Mouse (Mus musculus) heart, postnatal 4 days (tissue): ENCODE measurements around the gene Ubr2. TPM values are rescaled to one million over a fixed set of nuclear protein-coding genes. Genes with fewer than 3 reads are reported as not detected.

Source experiments
- DNase-seq: peaks from one replicate; pipeline ENCODE4 v3.0.0; 2021
- total RNA-seq, 2 experiments: library from RNA; stranded (reverse); gene quantifications; 2 replicates each; pipeline ENCODE4 v1.2.3; 2021

The Ubr2 gene
- 10 to 100 TPM; 44.9 to 49.5 TPM for total RNA-seq

DNA sequence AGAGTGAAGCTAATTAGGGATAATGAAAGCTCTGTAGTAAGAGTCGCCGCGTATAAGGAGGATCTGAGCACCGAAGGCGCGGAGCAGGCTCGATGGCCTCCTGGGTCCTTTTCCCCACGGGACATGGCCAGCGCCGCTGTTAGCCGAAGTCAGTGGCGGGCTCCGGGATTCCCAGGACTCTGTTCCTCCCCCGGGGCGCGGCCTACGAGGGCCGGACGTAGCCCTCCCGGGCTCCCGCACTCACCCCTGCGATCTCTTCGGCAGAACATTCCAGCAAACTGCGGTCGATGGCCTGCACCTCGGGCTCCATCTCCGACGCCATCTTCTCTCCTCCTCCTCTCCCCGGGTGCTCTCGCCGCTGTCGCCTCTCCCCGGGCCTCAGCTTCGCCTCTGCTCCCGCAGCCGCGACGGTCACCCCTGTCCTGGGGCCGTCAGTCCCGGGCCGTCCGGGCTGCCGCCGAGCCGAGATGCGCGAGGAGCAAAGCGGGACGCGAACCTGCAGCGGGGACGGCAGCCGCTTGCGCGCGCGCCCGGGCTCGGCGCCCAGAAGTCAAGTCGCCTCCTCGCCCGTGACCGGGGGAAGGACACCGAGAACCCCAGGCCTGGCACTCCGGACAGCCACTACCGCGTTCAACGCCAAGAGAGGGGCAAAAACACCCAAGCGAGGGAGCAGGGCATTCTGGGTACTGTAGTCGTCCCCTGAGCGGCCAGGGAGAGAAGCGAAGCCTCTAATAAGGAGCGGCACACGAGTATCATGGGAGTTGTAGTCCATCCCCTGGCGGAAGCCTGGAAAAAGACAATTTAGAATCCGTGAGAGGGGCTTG is at the start of gene Ubr2:
TSS of gene Ubr2 (minus strand) at position 659 of the 824 bp plus-strand sequence.
- DNase-seq = peak; percentile 92

DNA sequence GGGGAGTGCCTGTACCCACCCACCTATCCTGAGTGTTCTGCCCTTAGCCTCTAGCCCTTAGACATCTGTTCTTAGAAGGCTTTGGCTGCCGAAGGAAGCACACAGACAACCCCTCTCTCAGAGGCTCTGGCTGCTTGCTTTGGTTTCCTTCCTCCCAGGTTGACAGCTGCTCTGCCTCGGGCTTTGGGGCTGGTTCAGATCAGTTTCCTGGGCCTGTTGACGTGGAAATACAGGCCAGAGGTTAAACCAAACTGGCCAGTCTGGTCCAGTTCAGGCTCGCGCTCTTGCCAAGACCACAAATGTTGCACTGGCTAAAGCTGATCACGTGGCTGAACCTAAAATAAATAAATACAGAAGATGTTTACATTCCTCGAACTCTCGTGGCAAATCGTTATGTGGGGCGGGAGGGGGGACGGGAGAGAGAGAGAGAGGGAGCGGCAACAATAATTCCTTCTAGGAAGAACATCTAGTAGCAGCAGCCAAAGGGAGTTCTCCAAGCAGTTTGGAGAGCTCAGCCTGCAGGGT is 49.5 kb upstream of the Ubr2 start:
- peak; percentile 39 for DNase-seq

DNA sequence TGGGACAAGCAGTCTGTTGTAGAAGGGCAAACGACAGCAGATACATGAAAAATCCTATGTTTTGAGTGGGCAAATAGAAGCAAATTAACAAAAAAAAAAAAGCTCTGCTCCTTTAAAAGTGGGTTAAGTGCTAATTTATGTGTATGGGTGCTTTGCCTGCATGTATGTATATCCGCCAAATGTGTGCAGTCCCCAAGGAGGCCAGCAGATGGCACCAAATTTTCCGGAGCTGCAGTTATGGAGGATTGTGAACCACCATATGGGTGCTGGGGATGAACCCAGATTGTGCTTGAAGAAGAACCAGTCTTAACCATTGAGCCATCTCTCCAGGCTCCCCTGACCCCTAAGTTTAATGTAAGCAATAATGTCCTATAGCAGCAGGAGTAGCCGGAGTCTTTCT is 47.6 kb upstream of the Ubr2 start:
- no peak for DNase-seq

DNA sequence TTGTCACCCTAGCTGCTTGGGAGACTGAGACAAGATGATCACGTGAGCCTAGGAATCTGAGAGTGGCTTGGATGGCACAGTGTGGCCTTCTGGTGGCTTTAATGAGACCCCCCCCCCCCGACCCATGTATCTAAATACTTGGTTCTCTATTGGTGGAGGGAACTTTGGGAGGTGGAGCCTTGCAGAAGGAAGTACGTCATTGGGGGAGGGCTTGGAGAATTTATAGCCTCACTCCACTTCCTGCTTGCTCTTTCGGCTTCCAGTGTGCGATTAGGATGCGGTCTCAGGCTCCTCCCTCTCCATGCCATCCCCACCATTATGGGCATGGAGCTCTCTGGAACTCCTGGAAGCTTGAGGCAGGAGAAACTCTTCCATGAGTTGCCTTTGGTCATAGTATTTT is 46.1 kb upstream of the Ubr2 start:
- no peak for DNase-seq

DNA sequence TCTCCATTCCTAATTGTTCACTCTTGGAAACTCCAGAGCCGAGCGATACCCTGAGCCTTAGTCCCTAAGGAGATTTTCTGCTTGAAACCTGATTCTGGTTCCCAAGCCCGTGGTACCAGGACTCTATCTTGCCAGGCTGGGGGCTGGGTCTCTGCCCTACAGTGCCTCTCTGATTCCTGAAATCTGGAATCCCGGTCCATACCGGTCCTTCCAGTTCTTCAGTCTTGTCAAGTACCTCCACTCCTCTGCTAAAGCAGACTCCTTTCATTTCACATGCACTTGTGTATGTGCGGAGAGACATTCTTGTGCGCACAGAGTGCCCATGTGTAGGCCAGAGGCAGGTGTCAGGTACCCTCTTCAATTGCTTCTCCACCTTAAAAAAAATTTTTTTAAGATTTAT is 44.8 kb upstream of the Ubr2 start:
- no peak for DNase-seq

DNA sequence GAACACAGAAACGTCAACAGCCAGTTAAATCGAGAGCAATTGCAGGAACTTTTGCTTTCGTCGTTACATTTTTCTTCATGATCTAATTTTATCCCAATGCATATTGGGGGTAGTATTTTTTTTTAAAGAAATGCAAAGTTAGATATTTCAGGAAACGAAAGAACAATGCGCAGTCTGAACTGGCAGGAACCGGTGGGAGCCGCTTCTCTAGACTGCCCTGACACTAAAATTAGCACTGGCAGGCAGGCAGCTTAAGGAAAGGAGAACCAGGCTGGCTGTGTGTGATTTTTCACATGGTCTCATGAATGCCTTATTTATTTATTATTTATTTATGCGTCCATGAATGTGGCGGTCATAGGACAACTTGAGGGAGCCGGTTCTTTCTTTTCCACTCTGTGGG is 44.3 kb upstream of the Ubr2 start:
- peak; percentile 51 for DNase-seq

DNA sequence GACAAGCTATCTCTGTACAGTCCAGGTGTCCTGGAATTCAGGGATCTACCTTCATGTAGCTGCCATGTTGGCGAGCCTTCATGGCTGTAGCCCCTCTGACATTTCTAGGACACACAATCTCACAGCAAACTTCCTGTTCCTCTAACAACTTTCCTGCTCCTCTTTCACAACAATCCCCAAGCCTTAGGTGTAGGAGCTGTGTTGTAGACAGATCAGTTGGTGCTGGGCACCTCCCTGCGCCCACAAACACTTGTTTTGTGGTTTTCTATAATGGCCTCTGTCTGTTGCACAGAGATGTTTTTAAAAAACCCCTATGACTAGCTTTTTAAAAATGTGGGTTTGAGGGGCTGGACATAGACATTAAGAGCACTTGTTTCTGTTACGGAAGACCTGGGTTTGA is 40.3 kb upstream of the Ubr2 start:
- no peak for DNase-seq

DNA sequence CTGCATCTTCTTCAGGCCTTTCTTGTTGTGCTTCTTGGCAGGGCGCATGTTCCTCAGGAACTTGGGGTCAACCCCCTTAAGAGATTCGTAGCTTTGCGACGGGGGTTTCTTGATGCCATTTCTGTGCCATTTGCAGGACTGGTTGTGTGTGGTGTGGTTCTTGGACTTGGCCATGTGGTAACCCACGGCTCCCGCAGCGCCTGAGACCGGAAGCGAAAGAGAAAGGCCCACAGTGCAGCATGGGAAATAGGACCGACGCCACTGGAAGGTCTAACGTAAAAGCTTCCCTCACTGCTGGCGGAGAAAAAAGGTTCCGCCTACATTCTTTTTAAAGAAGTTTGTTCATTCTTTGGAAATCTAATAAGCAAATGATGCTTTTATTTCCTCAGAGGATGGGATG is 32.5 kb upstream of the Ubr2 start:
- no peak for DNase-seq

DNA sequence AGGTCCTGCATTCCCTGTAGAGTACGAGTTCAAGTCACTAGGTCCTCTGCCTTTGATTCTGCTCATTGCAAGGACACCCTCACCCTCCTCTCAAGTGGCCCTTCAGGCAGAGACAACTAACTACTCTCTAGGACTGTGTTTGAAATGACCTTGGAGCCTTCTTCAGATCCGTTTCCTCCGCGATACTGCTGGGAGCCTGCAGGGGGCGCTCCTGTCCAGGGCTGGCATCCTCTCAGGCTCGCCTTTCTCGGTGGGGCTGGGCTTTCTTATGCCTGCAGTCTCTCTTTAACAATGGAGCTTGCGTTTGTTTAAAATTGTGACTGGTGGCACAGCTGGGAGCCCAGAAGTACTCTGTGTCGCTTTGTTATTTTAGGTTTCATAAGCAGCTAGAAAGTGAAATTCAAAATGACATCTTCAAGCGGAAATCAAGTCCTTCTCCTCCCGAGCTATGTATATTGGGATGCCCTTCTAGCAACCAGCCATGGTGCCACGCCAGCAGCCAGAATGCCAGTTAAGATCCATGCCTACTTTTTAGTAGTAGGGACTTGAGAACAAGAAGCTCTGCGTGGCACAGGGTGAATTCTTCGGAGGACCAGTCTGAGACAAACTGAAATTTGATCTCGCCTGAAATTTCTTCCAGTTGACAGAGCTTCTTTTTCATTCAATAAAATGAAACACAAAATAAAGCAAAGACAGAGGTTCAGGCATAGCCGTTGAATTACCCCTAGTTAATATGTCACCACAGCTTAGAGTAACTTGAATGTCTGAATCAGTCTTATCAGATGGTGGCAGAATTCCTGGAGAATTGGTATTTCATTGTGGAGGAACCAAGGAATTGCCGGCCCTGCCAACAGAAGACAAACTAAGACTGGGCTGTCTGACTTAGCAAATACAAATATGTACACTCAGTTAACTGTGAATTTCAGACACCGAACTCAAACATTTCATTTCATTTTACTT is 28.8 kb upstream of the Ubr2 start:
- DNase-seq = peak; percentile 93

DNA sequence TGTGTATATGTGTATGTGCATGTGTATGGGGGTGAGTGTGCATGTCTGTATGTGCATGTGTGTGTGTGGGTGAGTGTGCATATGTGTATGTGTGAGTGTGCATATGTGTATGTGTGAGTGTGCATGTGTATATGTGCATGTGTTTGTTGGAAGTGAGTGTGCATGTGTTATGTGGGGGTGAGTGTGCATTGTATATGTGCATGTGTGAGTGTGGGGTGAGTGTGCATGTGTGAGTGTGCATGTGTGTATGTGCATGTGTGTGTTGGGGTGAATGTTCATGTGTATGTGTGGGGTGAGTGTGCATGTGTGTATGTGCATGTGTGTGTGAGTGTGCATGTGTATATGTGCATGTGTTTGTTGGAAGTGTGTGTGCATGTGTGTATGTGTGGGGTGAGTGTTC is 24.2 kb upstream of the Ubr2 start:
- no peak for DNase-seq

DNA sequence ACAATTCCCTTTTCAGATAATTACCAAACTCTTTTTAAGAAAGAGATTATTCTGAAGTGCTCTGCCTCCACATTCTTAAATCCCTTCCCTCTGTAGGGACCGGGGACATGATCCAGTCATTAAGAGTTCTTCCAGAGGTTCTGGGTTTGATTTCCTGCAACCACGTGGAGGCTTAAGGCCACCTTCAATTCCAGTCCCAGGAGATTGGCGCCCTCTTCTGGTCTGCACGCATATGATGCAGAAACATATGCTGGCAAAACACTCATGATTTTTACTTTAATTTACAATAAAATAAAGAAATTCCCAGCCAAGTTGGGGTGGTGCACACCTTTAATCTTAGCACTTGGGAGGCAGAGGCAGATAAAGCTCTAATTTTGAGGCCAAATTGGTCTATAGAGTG is 23.3 kb upstream of the Ubr2 start:
- peak; percentile 71 for DNase-seq

DNA sequence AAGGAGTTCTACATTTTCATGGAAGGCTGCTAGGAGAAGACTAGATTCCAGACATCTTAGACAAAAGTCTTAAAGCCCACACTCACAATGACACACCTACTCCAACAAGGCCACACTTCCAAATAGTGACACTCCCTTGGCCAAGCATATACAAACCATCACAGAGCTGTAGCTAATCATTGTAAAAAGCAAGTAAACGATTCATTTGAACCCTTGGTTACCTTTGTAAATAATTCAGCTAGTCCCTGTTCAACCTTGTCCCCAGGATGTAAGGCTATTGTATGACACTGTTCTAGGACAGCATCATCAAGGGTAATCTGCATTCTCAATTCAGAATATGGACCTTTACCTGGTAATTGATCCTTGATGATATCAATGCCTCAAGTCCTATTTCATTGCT is 14.4 kb upstream of the Ubr2 start:
- no peak for DNase-seq

DNA sequence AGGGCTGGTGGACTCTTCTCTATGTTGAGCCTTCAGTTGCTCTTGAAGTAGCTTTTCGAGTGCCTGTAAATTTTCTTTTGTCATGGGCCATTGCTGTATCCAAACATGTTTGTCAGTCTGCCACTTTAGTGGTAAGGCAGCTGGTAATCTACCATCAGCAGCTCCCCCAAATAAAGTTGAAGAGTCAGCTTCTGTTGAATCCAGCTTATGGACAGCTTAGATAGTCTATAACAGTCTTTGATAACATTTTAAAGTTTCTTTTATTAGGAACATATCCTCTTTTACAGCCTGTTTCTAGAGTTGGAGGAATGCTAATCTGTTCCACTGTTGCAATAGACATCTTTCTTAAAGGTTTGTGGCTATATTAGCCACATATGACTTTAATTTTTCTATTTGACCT is 13.0 kb upstream of the Ubr2 start:
- no peak for DNase-seq

DNA sequence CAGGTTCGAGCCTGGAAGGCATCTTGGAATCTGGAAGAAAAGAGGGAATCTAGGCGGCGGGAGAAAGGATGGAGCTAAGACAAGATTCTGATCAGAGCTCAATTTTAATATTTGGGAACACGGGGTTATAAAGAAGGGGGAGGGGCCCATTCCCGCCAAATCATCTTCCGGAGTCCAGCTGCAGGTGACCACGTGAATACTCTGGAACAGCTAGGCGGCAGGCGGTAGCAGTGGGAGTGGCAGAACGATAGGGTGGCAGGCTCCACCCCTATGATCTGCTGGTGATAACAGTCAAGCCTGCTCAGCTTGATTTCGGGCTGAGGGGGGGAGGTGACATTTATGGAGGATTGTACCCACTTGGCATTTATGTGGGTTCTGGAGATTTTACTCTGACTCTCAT is 2.5 kb upstream of the Ubr2 start:
- no peak for DNase-seq

DNA sequence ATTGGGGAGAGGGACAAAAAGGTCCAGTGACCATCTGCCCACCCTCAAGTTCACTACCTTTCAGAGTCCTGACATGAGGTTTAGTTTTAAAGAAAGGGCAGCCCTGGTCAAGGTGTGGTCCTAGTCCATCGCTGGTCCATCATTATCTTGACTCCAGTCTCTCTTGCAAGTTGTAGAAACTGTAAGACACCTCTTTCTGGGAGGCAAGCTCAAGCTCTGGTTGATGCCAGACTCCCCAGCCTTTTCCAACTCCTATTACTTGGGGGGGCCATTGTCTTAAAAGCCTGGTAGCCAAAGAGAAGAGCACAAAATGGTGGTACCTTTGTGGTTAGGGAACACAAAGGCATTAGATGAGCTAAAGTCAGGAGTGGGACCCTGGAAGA is 1.3 kb upstream of the Ubr2 start:
- no peak for DNase-seq

DNA sequence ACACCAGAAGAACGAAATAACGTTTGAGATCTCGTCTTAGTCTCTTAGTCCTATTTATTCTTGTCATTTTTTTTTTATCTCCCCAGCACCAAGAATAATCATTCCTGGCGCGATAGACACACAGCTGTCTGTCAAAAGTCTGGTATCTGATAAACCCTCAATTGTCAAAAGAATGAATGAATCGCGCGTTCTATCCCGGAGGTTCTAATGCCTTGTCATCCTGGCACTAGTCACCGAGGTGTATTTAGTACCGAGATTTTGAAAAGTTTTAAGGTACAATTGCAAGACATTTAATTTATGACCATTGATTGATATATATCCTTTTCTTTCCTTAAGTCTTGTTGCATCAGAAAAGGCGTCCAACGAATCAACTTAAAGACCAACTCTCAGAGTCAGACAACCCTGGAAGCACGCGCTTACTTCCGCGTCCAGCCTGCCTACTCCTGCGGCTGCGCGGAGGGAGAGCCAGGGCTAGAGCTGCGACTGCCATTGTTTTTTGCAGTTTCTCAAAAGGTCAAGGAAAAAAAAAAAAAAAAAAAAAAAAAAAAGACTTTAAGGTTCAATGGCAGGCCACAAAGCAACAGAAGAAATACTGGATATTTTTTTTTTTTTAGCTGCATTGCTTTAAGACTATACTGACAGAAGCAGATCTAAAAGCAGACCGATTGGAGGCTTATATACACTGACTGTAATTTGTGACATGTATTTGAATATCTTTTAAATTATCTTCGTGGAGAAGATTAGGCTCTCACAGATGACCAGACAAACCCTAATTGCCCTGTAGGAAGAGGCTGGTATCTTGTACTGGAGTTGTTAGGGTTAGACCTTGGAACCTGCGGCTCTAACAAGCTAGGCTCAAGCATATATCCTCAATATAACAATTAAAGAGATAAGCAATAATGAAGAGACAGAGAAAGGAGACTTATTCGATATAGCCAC is 635 bp upstream of the Ubr2 start:
- peak; percentile 75 for DNase-seq

DNA sequence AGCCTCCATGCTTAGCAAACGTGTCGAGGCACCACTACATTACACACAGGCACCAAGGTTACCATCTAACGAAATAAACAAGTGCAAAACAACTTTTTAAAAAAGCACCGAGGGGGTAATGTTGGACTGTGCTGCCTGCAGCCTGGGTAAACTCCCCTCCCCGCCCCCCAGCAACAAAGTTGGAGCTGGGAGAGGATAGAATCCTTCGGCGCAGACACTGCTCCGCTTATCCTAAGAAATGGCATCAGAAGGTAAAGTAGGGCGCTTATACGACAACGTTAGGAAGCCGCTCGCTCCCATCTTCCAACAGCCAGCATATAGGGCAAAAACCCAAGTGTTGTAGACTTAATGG is 834 bp downstream of the Ubr2 start:
- peak; percentile 24 for DNase-seq

DNA sequence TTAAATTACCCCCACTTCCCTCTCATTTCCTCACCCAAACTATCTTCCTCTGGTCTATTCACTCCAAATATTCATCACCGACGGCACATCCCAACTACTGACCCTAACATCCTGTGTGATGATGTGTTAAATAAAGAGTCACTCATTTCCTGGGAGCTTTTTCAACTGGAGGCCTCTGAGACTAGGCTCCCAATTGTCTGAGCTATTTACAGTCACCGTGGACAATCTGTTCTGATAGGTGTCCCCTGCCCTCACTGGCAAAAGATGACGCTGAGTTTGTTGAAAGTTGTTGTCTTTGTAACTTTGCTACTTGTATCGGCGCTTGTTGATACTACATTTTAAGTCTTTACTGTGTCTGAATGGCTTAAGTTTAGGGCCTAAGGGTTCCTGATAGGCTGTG is 1.3 kb downstream of the Ubr2 start:
- no peak for DNase-seq

DNA sequence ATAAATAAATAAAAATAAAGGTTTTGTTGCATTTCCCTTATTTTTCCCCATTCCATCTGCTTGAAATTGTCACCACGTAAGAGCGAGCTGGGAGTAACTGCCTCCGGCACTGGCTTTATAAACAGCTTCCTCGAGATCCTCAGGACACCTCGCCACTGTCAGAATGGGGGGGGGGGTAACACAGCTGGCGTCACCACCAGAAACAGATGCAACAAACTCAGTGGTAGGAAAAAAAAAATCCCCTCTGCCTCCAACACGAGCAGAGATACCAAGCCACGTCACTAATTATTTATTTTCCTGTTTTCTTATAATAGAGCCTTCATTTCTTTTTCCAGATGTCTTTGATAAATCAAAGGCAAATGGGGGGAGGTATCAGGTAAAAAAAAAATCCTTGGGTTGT is 1.9 kb downstream of the Ubr2 start:
- no peak for DNase-seq

DNA sequence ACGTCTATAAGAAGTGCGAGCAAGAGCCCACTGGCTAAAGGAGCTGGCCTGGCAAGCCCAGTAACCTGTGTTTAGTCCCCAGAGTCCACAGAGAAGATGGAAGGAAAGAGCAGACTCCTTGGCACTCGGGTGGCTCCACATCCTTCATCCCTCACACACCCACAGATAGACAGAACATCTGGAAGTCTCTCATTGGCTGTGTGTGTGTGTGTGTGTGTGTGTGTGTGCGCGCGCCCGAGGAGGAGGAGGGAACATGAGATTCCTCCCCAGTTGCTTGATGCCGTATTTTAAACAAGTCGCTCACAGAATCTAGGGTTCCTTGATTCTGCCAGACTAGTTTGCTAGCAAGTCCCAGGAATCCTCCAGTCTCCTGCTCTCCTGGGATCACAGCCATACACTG is 3.6 kb downstream of the Ubr2 start:
- DNase-seq = no peak

DNA sequence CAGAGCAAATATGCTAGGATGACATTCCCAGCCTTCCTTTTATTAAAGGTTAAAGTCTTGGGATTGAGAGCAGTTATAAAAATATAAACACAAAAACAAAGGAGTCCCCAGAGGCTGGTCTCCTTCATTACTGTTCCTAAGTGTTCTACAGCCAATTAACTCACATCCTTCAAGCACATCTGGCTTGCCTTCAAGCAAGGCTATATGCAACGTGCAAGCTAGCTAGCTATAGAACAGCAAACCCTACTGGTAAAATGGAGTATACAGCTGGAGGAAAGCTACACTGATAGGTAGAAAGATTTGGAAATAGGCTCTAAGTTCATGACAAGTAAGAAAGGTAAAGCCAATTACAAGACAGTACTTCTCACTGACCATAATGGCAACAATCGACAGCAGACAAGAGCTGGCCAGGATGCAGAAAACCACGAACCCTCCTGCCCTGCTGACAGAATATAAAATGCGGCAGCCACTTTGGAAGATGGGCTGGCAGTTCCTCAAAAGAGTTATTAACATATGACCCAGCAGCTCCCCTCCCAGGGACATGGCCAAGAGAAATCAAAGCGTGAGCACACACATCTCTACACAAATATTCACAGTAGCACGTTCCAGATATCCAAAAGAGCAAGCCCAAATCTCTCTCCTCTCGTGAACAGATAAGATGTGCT is 4.5 kb downstream of the Ubr2 start:
- DNase-seq = no peak

DNA sequence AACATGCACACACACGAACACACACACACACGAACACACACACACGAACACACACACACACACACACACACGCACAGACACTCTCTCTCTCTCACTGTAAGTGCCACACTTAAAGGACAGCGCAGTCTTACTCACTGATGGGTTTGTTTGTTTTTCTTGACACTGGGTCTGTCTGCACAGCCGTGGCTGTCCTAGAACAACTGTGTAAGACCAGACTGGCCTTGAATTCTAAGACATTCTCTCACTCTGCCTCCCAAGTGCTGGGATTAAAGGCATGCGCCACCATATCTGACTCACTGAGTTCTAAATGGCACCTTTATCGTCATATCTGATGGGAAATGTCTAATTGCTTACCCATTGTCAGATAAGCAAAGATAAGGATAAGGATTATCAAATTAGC is 7.1 kb downstream of the Ubr2 start:
- no peak for DNase-seq
